Mouse (Mus musculus): ENCODE data around the gene Sp8. TPM values are rescaled to one million over a fixed set of nuclear protein-coding genes. Genes with fewer than 3 reads are reported as not detected.

Gene Sp8
- polyA plus RNA-seq, 1 experiment from 2014 or later, result 9.8 TPM

- peaks cover 82% of the 10 kb centered on the region for H3K27me3 ChIP-seq (ENCODE audit: control insufficient read depth, insufficient read depth, low read length)
- peaks cover 8% of the 10 kb centered on the region; the same call in 1 of the 2 replicates for H3K4me1 ChIP-seq (ENCODE audit: control insufficient read depth, insufficient read depth, low read length)
- H3K27ac ChIP-seq (ENCODE audit: low read depth, low read length), result peak overlapping the region; percentile 44; the same call in 1 of the 2 replicates
- DNase-seq (ENCODE audit: low spot score), result peak; percentile 78
- H3K4me2 ChIP-seq (ENCODE audit: low read depth), result peak overlapping the region; percentile 75
- no peaks in the 10 kb centered on the region for H3K9me3 ChIP-seq (ENCODE audit: control insufficient read depth, low read length)
- no peaks in the 10 kb centered on the region for H3K36me3 ChIP-seq (ENCODE audit: control insufficient read depth, insufficient read depth, low read length)
- WGBS, result under 1% methylated on average over 59 of the region's 59 CpGs
- ATAC-seq (ENCODE audit: insufficient read depth, low FRiP score, low TSS enrichment), result peak; percentile 37; the same call in 1 of the 2 replicates
- H3K9ac ChIP-seq (ENCODE audit: low read length), result peak overlapping the region; percentile 59
- peak overlapping the region; percentile 48 for H3K4me3 ChIP-seq (ENCODE audit: low read depth, low read length)
These were observed 656 bp downstream of the Sp8 start for GRCm38 (mm10) chr12:118846649-118847321.

GRCm38 (mm10) chr12:118847381-118847780 is 1.3 kb downstream of the Sp8 start:
- WGBS, result under 1% methylated on average over 17 of the region's 17 CpGs
- peak overlapping the region; percentile 48 for H3K4me3 ChIP-seq (ENCODE audit: low read depth, low read length)
- peaks cover 8% of the 10 kb centered on the region; the same call in 1 of the 2 replicates for H3K4me1 ChIP-seq (ENCODE audit: control insufficient read depth, insufficient read depth, low read length)
- peaks cover 86% of the 10 kb centered on the region for H3K27me3 ChIP-seq (ENCODE audit: control insufficient read depth, insufficient read depth, low read length)
- ATAC-seq (ENCODE audit: insufficient read depth, low FRiP score, low TSS enrichment) (no peak), DNase-seq (ENCODE audit: low spot score) (peak; percentile 49)
- no peaks in the 10 kb centered on the region for H3K36me3 ChIP-seq (ENCODE audit: control insufficient read depth, insufficient read depth, low read length)
- H3K4me2 ChIP-seq (ENCODE audit: low read depth), result peak overlapping the region; percentile 75
- no peaks in the 10 kb centered on the region for H3K9me3 ChIP-seq (ENCODE audit: control insufficient read depth, low read length)
- 0 out of 2 replicates have a peak overlapping the region, but pooled peaks have one; percentile 36 for H3K27ac ChIP-seq (ENCODE audit: low read depth, low read length)
- H3K9ac ChIP-seq (ENCODE audit: low read length), result peak overlapping the region; percentile 59

DNA sequence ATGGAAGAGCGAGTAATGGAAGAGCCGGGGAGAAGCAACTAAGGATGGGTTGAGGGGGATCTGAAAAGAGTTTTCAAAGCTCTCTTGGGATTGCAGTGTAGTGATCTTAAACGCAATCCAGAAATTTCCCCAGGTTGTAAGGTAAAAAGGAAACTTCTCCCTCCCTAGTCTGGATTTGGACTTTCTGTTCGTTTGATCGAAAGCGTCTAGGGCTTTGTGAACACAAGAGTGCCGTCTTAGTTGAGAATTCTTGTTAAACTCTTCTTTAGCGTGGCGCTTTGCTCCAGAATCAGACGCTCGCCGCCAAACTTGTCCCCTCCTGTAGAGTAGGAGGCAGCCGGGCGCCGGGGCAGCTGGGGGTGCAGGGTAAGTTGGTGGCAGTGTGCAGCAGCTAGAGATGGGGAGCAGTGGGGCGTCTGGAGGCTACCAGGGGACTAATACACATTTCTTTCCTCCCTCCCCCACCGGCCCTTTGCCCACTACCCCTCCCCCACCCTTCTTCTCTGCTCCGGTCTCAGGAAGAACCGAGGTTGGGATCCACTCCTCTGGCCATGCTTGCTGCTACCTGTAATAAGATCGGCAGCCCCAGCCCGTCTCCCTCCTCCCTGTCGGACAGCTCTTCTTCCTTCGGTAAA is 1.8 kb downstream of the Sp8 start:
- Histone ChIP-seq H3K27me3 (ENCODE audit: control insufficient read depth, insufficient read depth, low read length) (peaks cover 84% of the 10 kb centered on the region), H3K36me3 (ENCODE audit: control insufficient read depth, insufficient read depth, low read length) (no peaks in the 10 kb centered on the region), H3K4me3 (ENCODE audit: low read depth, low read length) (peak overlapping the region; percentile 48), H3K4me1 (ENCODE audit: control insufficient read depth, insufficient read depth, low read length) (peaks cover 4% of the 10 kb centered on the region; the same call in 1 of the 2 replicates), H3K4me2 (ENCODE audit: low read depth) (peak overlapping the region; percentile 75), H3K9me3 (ENCODE audit: control insufficient read depth, low read length) (no peaks in the 10 kb centered on the region), H3K9ac (ENCODE audit: low read length) (peak overlapping the region; percentile 59), H3K27ac (ENCODE audit: low read depth, low read length) (peak overlapping the region; percentile 36; the same call in 1 of the 2 replicates)
- no peak for DNase-seq (ENCODE audit: low spot score)
- peak; percentile 11; the same call in 1 of the 2 replicates for ATAC-seq (ENCODE audit: insufficient read depth, low FRiP score, low TSS enrichment)
- under 1% methylated on average over 22 of the region's 23 CpGs for WGBS

DNA sequence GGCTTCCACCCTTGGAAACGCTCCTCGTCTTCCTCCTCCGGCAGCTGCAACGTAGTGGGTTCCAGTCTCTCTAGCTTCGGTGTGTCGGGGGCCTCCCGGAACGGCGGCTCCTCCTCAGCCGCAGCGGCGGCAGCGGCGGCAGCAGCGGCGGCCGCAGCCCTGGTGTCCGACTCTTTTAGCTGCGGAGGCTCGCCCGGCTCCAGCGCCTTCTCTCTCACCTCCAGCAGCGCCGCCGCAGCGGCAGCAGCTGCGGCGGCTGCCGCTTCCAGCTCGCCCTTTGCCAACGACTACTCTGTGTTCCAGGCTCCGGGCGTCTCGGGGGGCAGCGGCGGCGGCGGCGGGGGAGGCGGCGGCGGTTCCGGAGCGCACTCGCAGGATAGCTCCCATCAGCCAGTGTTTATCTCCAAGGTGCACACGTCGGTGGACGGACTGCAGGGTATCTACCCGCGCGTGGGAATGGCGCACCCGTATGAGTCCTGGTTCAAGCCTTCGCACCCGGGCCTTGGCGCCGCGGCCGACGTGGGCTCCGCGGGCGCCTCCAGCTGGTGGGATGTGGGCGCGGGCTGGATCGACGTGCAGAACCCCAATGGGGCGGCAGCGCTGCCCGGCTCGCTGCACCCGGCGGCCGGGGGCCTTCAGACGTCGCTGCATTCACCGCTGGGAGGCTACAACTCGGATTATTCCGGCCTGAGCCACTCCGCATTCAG is 2.5 kb downstream of the Sp8 start:
- Histone ChIP-seq H3K36me3 (ENCODE audit: control insufficient read depth, insufficient read depth, low read length) (no peaks in the 10 kb centered on the region), H3K4me3 (ENCODE audit: low read depth, low read length) (peak overlapping the region; percentile 48), H3K4me1 (ENCODE audit: control insufficient read depth, insufficient read depth, low read length) (0 out of 2 replicates have a peak, but pooled peaks cover 2% of the 10 kb centered on the region), H3K27ac (ENCODE audit: low read depth, low read length) (peak overlapping the region; percentile 36; the same call in 1 of the 2 replicates), H3K9me3 (ENCODE audit: control insufficient read depth, low read length) (no peaks in the 10 kb centered on the region), H3K9ac (ENCODE audit: low read length) (peak overlapping the region; percentile 59), H3K27me3 (ENCODE audit: control insufficient read depth, insufficient read depth, low read length) (peaks cover 85% of the 10 kb centered on the region), H3K4me2 (ENCODE audit: low read depth) (peak overlapping the region; percentile 75)
- ATAC-seq (ENCODE audit: insufficient read depth, low FRiP score, low TSS enrichment) (peak; percentile 25), DNase-seq (ENCODE audit: low spot score) (peak; percentile 73)
- under 1% methylated on average over 73 of the region's 80 CpGs for WGBS

DNA sequence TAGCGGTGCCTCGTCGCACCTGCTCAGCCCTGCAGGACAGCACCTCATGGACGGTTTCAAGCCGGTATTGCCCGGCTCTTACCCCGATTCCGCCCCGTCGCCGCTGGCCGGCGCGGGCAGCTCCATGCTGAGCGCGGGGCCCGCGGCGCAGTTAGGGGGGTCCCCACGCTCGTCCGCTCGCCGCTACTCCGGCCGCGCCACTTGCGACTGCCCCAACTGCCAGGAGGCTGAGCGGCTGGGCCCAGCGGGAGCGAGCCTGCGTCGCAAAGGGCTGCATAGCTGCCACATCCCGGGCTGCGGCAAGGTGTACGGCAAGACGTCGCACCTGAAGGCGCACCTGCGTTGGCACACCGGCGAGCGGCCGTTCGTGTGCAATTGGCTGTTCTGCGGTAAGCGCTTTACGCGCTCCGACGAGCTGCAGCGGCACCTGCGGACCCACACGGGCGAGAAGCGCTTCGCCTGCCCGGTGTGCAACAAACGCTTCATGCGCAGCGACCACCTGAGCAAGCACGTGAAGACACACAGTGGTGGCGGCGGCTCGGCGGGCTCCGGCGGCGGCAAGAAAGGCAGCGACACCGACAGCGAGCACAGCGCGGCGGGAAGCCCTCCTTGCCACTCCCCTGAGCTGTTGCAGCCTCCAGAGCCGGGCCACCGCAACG is 3.2 kb downstream of the Sp8 start:
- DNase-seq (ENCODE audit: low spot score) (peak; percentile 56), ATAC-seq (ENCODE audit: insufficient read depth, low FRiP score, low TSS enrichment) (peak; percentile 15)
- Histone ChIP-seq H3K9me3 (ENCODE audit: control insufficient read depth, low read length) (no peaks in the 10 kb centered on the region), H3K27ac (ENCODE audit: low read depth, low read length) (peak overlapping the region; percentile 17), H3K4me2 (ENCODE audit: low read depth) (peak overlapping the region; percentile 75), H3K36me3 (ENCODE audit: control insufficient read depth, insufficient read depth, low read length) (no peaks in the 10 kb centered on the region), H3K4me1 (ENCODE audit: control insufficient read depth, insufficient read depth, low read length) (0 out of 2 replicates have a peak, but pooled peaks cover 2% of the 10 kb centered on the region), H3K9ac (ENCODE audit: low read length) (peak overlapping the region; percentile 59), H3K4me3 (ENCODE audit: low read depth, low read length) (peak overlapping the region; percentile 48), H3K27me3 (ENCODE audit: control insufficient read depth, insufficient read depth, low read length) (peaks cover 83% of the 10 kb centered on the region)
- under 1% methylated on average over 73 of the region's 78 CpGs for WGBS

- H3K27ac ChIP-seq (ENCODE audit: low read depth, low read length), result 0 out of 2 replicates have a peak overlapping the region, but pooled peaks have one; percentile 42
- DNase-seq (ENCODE audit: low spot score) (peak; percentile 61), ATAC-seq (ENCODE audit: insufficient read depth, low FRiP score, low TSS enrichment) (no peak; the same call in 1 of the 2 replicates)
- H3K27me3 ChIP-seq (ENCODE audit: control insufficient read depth, insufficient read depth, low read length), result peaks cover 77% of the 10 kb centered on the region
- peak overlapping the region; percentile 75 for H3K4me2 ChIP-seq (ENCODE audit: low read depth)
- peak overlapping the region; percentile 48 for H3K4me3 ChIP-seq (ENCODE audit: low read depth, low read length)
- H3K4me1 ChIP-seq (ENCODE audit: control insufficient read depth, insufficient read depth, low read length), result 0 out of 2 replicates have a peak, but pooled peaks cover 2% of the 10 kb centered on the region
- H3K9me3 ChIP-seq (ENCODE audit: control insufficient read depth, low read length), result no peaks in the 10 kb centered on the region
- peak overlapping the region; percentile 59 for H3K9ac ChIP-seq (ENCODE audit: low read length)
- no peaks in the 10 kb centered on the region for H3K36me3 ChIP-seq (ENCODE audit: control insufficient read depth, insufficient read depth, low read length)
- WGBS, result under 1% methylated on average over 11 of the region's 11 CpGs
These were observed 3.9 kb downstream of the Sp8 start for GRCm38 (mm10) chr12:118849996-118850395.

GRCm38 (mm10) chr12:118850851-118851410 is 4.8 kb downstream of the Sp8 start:
- 0 out of 2 replicates have a peak, but pooled peaks cover 2% of the 10 kb centered on the region for H3K4me1 ChIP-seq (ENCODE audit: control insufficient read depth, insufficient read depth, low read length)
- DNase-seq (ENCODE audit: low spot score) (no peak), ATAC-seq (ENCODE audit: insufficient read depth, low FRiP score, low TSS enrichment) (no peak)
- no peak overlapping the region for H3K9ac ChIP-seq (ENCODE audit: low read length)
- no peaks in the 10 kb centered on the region for H3K36me3 ChIP-seq (ENCODE audit: control insufficient read depth, insufficient read depth, low read length)
- peaks cover 70% of the 10 kb centered on the region for H3K27me3 ChIP-seq (ENCODE audit: control insufficient read depth, insufficient read depth, low read length)
- H3K4me3 ChIP-seq (ENCODE audit: low read depth, low read length), result peak overlapping the region; percentile 48
- no peaks in the 10 kb centered on the region for H3K9me3 ChIP-seq (ENCODE audit: control insufficient read depth, low read length)
- H3K4me2 ChIP-seq (ENCODE audit: low read depth), result peak overlapping the region; percentile 31
- WGBS, result 17% methylated on average over 12 of the region's 12 CpGs
- H3K27ac ChIP-seq (ENCODE audit: low read depth, low read length), result no peak overlapping the region

GRCm38 (mm10) chr12:118853331-118853730 is 7.2 kb downstream of the Sp8 start:
- Histone ChIP-seq H3K27me3 (ENCODE audit: control insufficient read depth, insufficient read depth, low read length) (peaks cover 55% of the 10 kb centered on the region), H3K4me2 (ENCODE audit: low read depth) (peak overlapping the region; percentile 30), H3K36me3 (ENCODE audit: control insufficient read depth, insufficient read depth, low read length) (no peaks in the 10 kb centered on the region), H3K4me1 (ENCODE audit: control insufficient read depth, insufficient read depth, low read length) (0 out of 2 replicates have a peak, but pooled peaks cover 2% of the 10 kb centered on the region), H3K27ac (ENCODE audit: low read depth, low read length) (no peak overlapping the region), H3K9me3 (ENCODE audit: control insufficient read depth, low read length) (no peaks in the 10 kb centered on the region), H3K4me3 (ENCODE audit: low read depth, low read length) (0 out of 2 replicates have a peak overlapping the region, but pooled peaks have one; percentile 6), H3K9ac (ENCODE audit: low read length) (no peak overlapping the region)
- no peak for ATAC-seq (ENCODE audit: insufficient read depth, low FRiP score, low TSS enrichment)
- 0% methylated on average over 3 of the region's 3 CpGs for WGBS
- no peak for DNase-seq (ENCODE audit: low spot score)

Measured in neural tube, embryonic 11.5 days (tissue).